Mouse (Mus musculus): ENCODE data around the gene Mecp2. TPM values are rescaled to one million over a fixed set of nuclear protein-coding genes. Genes with fewer than 3 reads are reported as not detected.

The Mecp2 gene
- 3.7 and 4.0 TPM in 2 replicates for polyA plus RNA-seq (2012; rRNA removed)

DNA sequence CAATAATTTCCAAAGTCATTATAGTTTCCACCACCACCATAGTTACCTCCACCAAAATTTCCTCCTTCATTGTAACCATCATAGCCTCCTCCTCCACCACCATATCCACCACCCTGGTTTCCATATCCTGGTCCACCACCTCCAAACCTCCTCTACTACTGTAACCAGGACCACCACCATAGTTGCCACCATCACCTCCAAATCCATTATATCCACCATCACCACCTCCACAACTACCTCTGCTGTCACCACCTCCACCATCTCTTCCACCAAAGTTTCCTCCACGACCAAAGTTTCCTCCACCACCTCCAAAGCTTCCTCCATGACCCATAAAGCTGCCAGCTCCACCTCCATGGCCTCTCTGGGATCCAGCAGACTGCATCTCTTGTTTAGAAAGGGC is at the start of gene Mecp2:
Gene Mecp2, minus strand, starts transcription at position 101 of the 400 bp plus-strand sequence.

GRCm38 (mm10) chrX:74176959-74177358 is 41.8 kb upstream of the Mecp2 start, which contains the start of gene Tktl1:
TSS of gene Tktl1 (plus strand) at chrX:74177259.

DNA sequence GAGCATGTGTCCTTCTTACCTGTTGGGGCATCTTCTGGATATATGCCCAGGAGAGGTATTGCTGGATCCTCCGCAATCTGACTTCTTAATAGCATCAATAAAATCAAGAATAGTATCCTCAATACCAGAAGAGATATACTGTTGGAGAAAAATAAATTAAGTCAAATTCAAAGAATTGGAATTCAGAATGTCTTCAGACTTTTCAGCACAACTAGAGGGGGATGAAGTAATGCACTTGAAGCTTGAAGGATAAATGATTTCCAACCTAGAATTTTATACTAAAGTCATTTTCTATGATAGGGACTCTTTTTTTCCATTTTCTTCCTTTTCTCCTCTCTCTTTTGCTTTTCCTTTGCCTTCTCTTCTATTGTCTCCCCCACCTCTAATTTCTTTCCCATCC is 32.6 kb upstream of the Mecp2 start, which contains the start of gene Tex28:
Gene Tex28, minus strand, starts transcription at position 101 of the 400 bp plus-strand sequence.

GRCm38 (mm10) chrX:74127164-74127563 is 8.0 kb downstream of the Mecp2 start, which contains the start of gene Opn1mw:
TSS of gene Opn1mw (plus strand) at chrX:74127464.

DNA sequence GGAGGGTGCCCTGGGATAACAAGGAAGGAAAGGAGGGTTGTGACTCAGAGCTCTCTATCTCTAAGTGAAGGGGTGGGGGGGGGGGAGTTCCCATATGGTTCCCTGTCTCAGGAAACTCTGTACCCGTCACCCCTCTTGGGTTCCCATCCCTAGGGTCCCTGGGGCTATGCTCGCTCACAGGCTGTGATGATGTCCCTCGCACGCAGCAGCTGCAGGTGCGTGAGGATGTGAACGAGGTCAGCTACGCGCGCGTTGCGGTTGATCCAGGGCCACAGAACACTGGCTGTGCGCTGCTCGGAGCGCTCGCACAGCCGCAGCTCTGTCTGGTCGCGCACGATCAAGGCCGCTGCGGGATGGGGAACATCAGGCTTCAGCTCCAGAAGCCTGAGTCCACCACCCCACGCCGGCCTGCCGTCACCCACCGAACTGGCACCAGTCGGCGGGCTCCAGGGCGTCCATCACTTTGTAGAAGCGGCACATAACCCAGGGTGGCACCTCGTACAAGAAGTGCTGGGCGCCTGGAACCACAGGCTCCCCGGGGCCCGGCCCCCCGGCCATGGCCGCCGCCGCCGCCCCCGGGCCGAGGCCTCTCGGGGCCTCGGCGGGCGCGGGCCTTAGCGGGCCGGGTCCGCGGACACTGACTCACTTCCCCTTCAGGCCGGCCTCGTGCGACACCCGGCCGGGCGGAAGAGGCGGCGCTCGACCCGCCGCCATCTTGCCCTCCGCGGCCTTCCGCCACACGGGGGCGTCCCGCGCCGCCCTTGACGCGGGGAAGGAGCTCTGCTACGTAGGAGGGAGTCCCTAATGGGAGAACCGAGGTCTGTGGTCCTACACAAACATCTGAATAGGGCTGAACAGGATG is 111.7 kb downstream of the Mecp2 start, which contains the start of gene Irak1:
Gene Irak1, minus strand, starts transcription at position 731 of the 862 bp plus-strand sequence.

Other genes with a start within 250 kb of the Mecp2 start
- not detected in 2 replicates for gene Avpr2, start 243.3 kb downstream of the Mecp2 start, polyA plus RNA-seq (2012; rRNA removed)
- gene L1cam, start 239.3 kb downstream of the Mecp2 start, polyA plus RNA-seq (2012; rRNA removed), result 0.21 and 0.28 TPM in 2 replicates
- 6.2 and 7.8 TPM in 2 replicates for gene Arhgap4, start 213.5 kb downstream of the Mecp2 start, polyA plus RNA-seq (2012; rRNA removed)
- 69.3 and 74.4 TPM in 2 replicates for gene Naa10, start 213.4 kb downstream of the Mecp2 start, polyA plus RNA-seq (2012; rRNA removed)
- gene Renbp, start 204.5 kb downstream of the Mecp2 start, polyA plus RNA-seq (2012; rRNA removed), result 10.4 and 11.1 TPM in 2 replicates
- gene Hcfc1, start 169.0 kb downstream of the Mecp2 start, polyA plus RNA-seq (2012; rRNA removed), result 25.5 and 32.4 TPM in 2 replicates
- 20.0 and 22.1 TPM in 2 replicates for gene Irak1, start 111.4 kb downstream of the Mecp2 start, polyA plus RNA-seq (2012; rRNA removed)
- not detected in 2 replicates for gene Opn1mw, start 7.9 kb downstream of the Mecp2 start, polyA plus RNA-seq (2012; rRNA removed)
- gene Tex28, start 32.5 kb upstream of the Mecp2 start, polyA plus RNA-seq (2012; rRNA removed), result not detected in 2 replicates
- not detected in 2 replicates for gene Tktl1, start 41.9 kb upstream of the Mecp2 start, polyA plus RNA-seq (2012; rRNA removed)
- gene Flna, start 114.5 kb upstream of the Mecp2 start, polyA plus RNA-seq (2012; rRNA removed), result 62.6 and 67.5 TPM in 2 replicates
- gene Emd, start 119.3 kb upstream of the Mecp2 start, polyA plus RNA-seq (2012; rRNA removed), result 24.7 and 30.3 TPM in 2 replicates
- gene Rpl10, start 135.4 kb upstream of the Mecp2 start, polyA plus RNA-seq (2012; rRNA removed), result 1,179 and 1,434 TPM in 2 replicates
- gene Taz, start 146.5 kb upstream of the Mecp2 start, polyA plus RNA-seq (2012; rRNA removed), result 18.0 and 20.9 TPM in 2 replicates
- 21.8 and 24.2 TPM in 2 replicates for gene Dnase1l1, start 147.0 kb upstream of the Mecp2 start, polyA plus RNA-seq (2012; rRNA removed)
- 58.9 and 70.1 TPM in 2 replicates for gene Atp6ap1, start 161.7 kb upstream of the Mecp2 start, polyA plus RNA-seq (2012; rRNA removed)
- gene Gdi1, start 169.6 kb upstream of the Mecp2 start, polyA plus RNA-seq (2012; rRNA removed), result 101 and 102 TPM in 2 replicates
- 22.3 and 24.1 TPM in 2 replicates for gene Fam50a, start 177.7 kb upstream of the Mecp2 start, polyA plus RNA-seq (2012; rRNA removed)
- gene Plxna3, start 193.7 kb upstream of the Mecp2 start, polyA plus RNA-seq (2012; rRNA removed), result 2.8 and 2.9 TPM in 2 replicates
- 43.3 and 50.5 TPM in 2 replicates for gene Lage3, start 218.3 kb upstream of the Mecp2 start, polyA plus RNA-seq (2012; rRNA removed)
- gene Ubl4a, start 237.9 kb upstream of the Mecp2 start, polyA plus RNA-seq (2012; rRNA removed), result 18.2 and 19.7 TPM in 2 replicates
- gene Slc10a3, start 238.0 kb upstream of the Mecp2 start, polyA plus RNA-seq (2012; rRNA removed), result 3.6 and 4.8 TPM in 2 replicates